ENCODE assay signal across 8 mouse cellular contexts in genomic region chr11:97568729-97569128, GRCm38 (mm10). TPM values are rescaled to one million over a fixed set of nuclear protein-coding genes. Genes with fewer than 3 reads are reported as not detected.
DNase-seq lines count a peak whose midpoint lies in the region; ATAC-seq and TF ChIP-seq lines count a peak whose summit lies in the region.
"Had no signal": no experiment of that assay in that cellular context is flagged by ENCODE, and none has a peak within 500 bp of the region (broad histone marks: within the 10 kb centered on the region; RNA-seq: fewer than 3 reads in every experiment).

No protein-coding gene starts in this region.

- DNase-seq in adrenal gland, postnatal 25 days: peak; percentile 73
- DNase-seq in gastrocnemius, postnatal 36 days: peak; percentile 51 to 72
- peak; percentile 92 for DNase-seq in intestine, embryonic 14.5 days (ENCODE audit: low spot score)
- DNase-seq in left cerebral cortex, postnatal 36 days (ENCODE audit: low spot score in 2 of 2): peak; percentile 80 to 82

- no peak overlapping the region for H3K4me2 ChIP-seq in intestine, embryonic 14.5 days (ENCODE audit: low read length)
- peak overlapping the region; percentile 30 for H3K4me2 ChIP-seq in midbrain, embryonic 12.5 days (replicated peaks)
- no peak overlapping the region for H3K4me2 ChIP-seq in stomach, embryonic 15.5 days

- no peak overlapping the region for H3K9ac ChIP-seq in intestine, embryonic 14.5 days (ENCODE audit: low read length)
- no peak overlapping the region for H3K9ac ChIP-seq in midbrain, embryonic 12.5 days (replicated peaks)
- H3K9ac ChIP-seq in stomach, embryonic 15.5 days: no peak overlapping the region

- WGBS in intestine, embryonic 14.5 days: 9% methylated on average over 8 of the region's 8 CpGs
- WGBS in midbrain, embryonic 12.5 days: 8% methylated on average over 8 of the region's 8 CpGs
- WGBS in stomach, embryonic 15.5 days: 9% methylated on average over 8 of the region's 8 CpGs

- ATAC-seq in intestine, embryonic 14.5 days (replicated peaks; ENCODE audit: low FRiP score, low TSS enrichment, low read depth): no peak; the same call in 1 of the 2 replicates
- peak; percentile 47 for ATAC-seq in midbrain, embryonic 12.5 days (ENCODE audit: low FRiP score, low read depth)
- peak; percentile 72 for ATAC-seq in stomach, embryonic 15.5 days (ENCODE audit: insufficient read depth, low FRiP score, low read depth)

- H3K27ac ChIP-seq in cortical plate, adult 2 months (ENCODE audit: insufficient read depth, low read length): no peak overlapping the region
- H3K27ac ChIP-seq in intestine, embryonic 14.5 days (ENCODE audit: low read depth): no peak overlapping the region
- no peak overlapping the region for H3K27ac ChIP-seq in midbrain, embryonic 12.5 days (replicated peaks)
- H3K27ac ChIP-seq in stomach, embryonic 15.5 days: no peak overlapping the region
- H3K27ac ChIP-seq: macrophage had no signal

- TF ChIP-seq POLR2A in cortical plate, adult 2 months (IDR thresholded peaks at IDR 0.05; ENCODE audit: extremely low read depth, insufficient read depth, low read length): peak; percentile 29; the same call in 1 of the 2 replicates

- peaks cover 74% of the 10 kb centered on the region for H3K27me3 ChIP-seq in intestine, embryonic 14.5 days (replicated peaks; ENCODE audit: control insufficient read depth, insufficient read depth, low read length)
- H3K27me3 ChIP-seq in midbrain, embryonic 12.5 days: peaks cover 71% of the 10 kb centered on the region
- peaks cover 46% of the 10 kb centered on the region for H3K27me3 ChIP-seq in stomach, embryonic 15.5 days (replicated peaks)

- intact Hi-C loops in gastrocnemius, postnatal 36 days (cut with DNase I): no loop called here
- intact Hi-C loops in left cerebral cortex, postnatal 36 days (cut with DNase I): no loop called here

- no peak for TF ChIP-seq CTCF in cortical plate, adult 2 months (IDR thresholded peaks at IDR 0.05; ENCODE audit: extremely low read depth, insufficient read depth, low read length)

- H3K4me1 ChIP-seq in cortical plate, adult 2 months (ENCODE audit: control insufficient read depth, insufficient read depth, low read length): peaks cover 13% of the 10 kb centered on the region; the same call in 1 of the 2 replicates
- peaks cover 11% of the 10 kb centered on the region; the same call in 1 of the 2 replicates for H3K4me1 ChIP-seq in intestine, embryonic 14.5 days (replicated peaks; ENCODE audit: control insufficient read depth, insufficient read depth, low read length)
- peaks cover 94% of the 10 kb centered on the region for H3K4me1 ChIP-seq in midbrain, embryonic 12.5 days
- H3K4me1 ChIP-seq in stomach, embryonic 15.5 days: peaks cover 37% of the 10 kb centered on the region

- no peaks in the 10 kb centered on the region for H3K36me3 ChIP-seq in intestine, embryonic 14.5 days (ENCODE audit: control insufficient read depth, insufficient read depth, low read length)
- no peaks in the 10 kb centered on the region for H3K36me3 ChIP-seq in midbrain, embryonic 12.5 days
- no peaks in the 10 kb centered on the region for H3K36me3 ChIP-seq in stomach, embryonic 15.5 days

- peak overlapping the region; percentile 0; the same call in 1 of the 2 replicates for H3K4me3 ChIP-seq in cortical plate, adult 2 months (ENCODE audit: insufficient read depth, low read length)
- H3K4me3 ChIP-seq in intestine, embryonic 14.5 days (ENCODE audit: low read depth, low read length): no peak overlapping the region
- H3K4me3 ChIP-seq in midbrain, embryonic 12.5 days: no peak overlapping the region
- H3K4me3 ChIP-seq in stomach, embryonic 15.5 days (replicated peaks): no peak overlapping the region

- no peaks in the 10 kb centered on the region for H3K9me3 ChIP-seq in intestine, embryonic 14.5 days (ENCODE audit: control insufficient read depth, low read length)
- H3K9me3 ChIP-seq in midbrain, embryonic 12.5 days: no peaks in the 10 kb centered on the region
- H3K9me3 ChIP-seq in stomach, embryonic 15.5 days: no peaks in the 10 kb centered on the region

RNA-seq across cellular contexts. Expression of gene Srcin1, which starts 7.3 kb away (rescaled TPM):
- 9.8 and 9.9 TPM in 2 replicates for total RNA-seq in adrenal gland, postnatal 25 days (2021)
- 141 and 146 TPM in 2 replicates for polyA plus RNA-seq in cortical plate, adult 2 months (2012; rRNA removed)
- under 1 TPM; 0.59 to 0.72 TPM for total RNA-seq in gastrocnemius, postnatal 36 days (2021)
- 0.16 and 0.30 TPM in 2 replicates for polyA plus RNA-seq in intestine, embryonic 14.5 days (2014; fragmentation: Nextera tagmentation; extraction: Ambion mirVana)
- total RNA-seq in left cerebral cortex, postnatal 36 days (2021): 100 to 1,000 TPM; 326 to 349 TPM
- polyA plus RNA-seq in midbrain, embryonic 12.5 days (2016; fragmentation: Nextera tagmentation; extraction: Ambion mirVana): 6.5 and 7.3 TPM in 2 replicates
- polyA plus RNA-seq in stomach, embryonic 15.5 days (2015; fragmentation: Nextera tagmentation; extraction: Ambion mirVana): 0.33 and 0.44 TPM in 2 replicates

Comparison
In these comparisons a context has a peak if more than half of its experiments do, and no peak if none do; other contexts are left out.
1. RNA of gene Srcin1, which starts 7.3 kb away (polyA plus RNA-seq): 141 to 146 TPM in cortical plate, adult 2 months; 6.5 to 7.3 TPM in midbrain, embryonic 12.5 days, 0.33 to 0.44 TPM in stomach, embryonic 15.5 days and 0.16 to 0.30 TPM in intestine, embryonic 14.5 days; every median in the first group is over 10 times any median in the second.
2. Peak in every context shown above with its lines, with median percentiles within 50 percentile points of each other: DNase-seq.